Mouse (Mus musculus) left cerebral cortex, postnatal 25 days (tissue): ENCODE results near the gene 6430548M08Rik. TPM values are rescaled to one million over a fixed set of nuclear protein-coding genes. Genes with fewer than 3 reads are reported as not detected.

Experiments used
- DNase-seq, 2 experiments: peaks; one replicate each; pipeline ENCODE4 v3.0.0; 2022; ENCODE audit warnings: low spot score in 2 of 2, mixed read lengths in 1 of 2
- intact Hi-C: fragments of 180-260 bp; cut with DNase I; formaldehyde crosslinking; loops from one replicate; pipeline ENCODE4 v1.15.1; 2025
- total RNA-seq, 2 experiments: library from RNA; stranded (reverse); gene quantifications; 2 replicates each; pipeline ENCODE4 v1.2.3; 2021

The 6430548M08Rik gene
- total RNA-seq, 2 experiments from 2014 or later, result 221 to 232 TPM

- no peak for DNase-seq
- intact Hi-C loops, result no loop called here
These were observed 90.9 kb downstream of the 6430548M08Rik start for GRCm38 (mm10) chr8:120204736-120205360.

DNA sequence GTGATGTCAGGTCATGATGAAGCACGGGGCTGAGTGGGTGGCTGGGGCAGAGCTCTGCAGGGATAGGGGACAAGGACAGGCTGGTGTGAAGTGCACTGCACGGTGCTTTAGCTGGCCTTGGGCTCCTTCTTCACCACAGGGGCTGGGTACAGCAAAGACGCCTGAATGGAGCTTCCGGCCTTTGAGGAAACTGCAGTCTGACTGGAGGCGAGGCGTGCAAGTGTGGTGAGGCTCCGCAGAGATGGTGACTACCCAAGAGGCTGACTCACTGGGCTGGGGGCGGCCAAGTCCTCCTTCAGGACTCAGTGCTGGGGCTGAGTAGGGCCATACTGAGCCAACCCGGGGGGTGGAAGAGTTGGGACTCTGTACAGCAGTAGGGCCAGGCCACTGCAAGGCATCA is 92.0 kb downstream of the 6430548M08Rik start:
- intact Hi-C loops, result no loop called here
- DNase-seq, result peak in 1 of 2 experiments; percentile 75

DNA sequence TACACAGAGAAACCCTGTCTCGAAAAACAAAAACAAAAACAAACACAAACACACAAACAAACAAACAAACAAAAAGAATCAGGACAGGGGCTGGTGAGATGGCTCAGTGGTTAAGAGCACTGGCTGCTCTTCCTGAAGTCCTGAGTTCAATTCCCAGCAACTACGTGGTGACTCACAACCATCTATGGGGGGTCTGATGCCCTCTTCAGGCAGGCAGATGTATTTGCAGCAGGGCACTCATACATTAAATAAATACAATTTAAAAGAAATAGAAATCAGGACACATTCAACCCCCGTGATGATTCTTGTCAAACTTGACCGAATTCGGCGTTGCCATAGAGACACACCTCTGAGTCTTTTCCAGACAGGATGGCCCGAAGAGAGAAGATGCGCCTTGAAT is 93.4 kb downstream of the 6430548M08Rik start:
- intact Hi-C loops, result no loop called here
- no peak for DNase-seq

DNA sequence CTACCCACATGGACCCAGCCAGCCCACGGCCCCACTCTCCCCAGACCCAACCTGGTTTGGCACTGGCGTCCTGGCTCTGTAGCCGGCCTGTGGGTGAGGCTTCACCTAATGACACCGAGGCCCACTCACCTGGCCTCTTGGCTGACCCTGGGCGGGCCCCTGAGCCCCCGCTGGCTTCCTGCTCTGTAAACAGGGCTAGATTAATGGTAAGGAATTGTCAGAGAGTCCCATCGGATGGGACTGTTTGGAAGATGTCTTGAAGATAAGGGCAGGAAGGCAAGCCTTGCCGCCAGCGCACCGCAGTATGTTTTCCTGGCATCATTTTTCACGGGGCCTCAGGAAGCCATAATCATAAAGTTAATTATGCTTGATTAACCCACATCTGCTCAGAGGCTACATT is 94.2 kb downstream of the 6430548M08Rik start:
- DNase-seq, result no peak
- intact Hi-C loops, result no loop called here

- DNase-seq, result no peak
- intact Hi-C loops, result no loop called here
These were observed 97.4 kb downstream of the 6430548M08Rik start for GRCm38 (mm10) chr8:120211345-120211744.

DNA sequence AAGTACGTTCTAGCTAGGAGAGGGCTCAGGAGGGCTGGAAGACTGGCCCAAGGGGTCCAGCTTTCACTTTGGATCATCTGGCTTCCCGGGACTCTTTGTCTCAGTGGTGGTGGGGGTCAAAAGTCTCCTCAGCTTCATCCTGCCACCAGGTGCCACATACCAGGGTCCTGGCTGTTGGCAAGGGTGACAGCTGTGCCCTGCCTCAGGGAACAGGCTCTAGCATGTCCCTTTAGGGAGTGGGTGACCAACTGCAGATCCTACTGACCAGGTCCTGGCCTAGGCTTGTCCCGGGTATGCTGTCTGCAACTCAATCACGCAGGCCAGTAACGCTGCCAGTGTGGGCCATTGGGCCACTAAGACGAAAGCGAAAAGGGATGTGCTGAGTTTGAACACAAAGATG is 98.6 kb downstream of the 6430548M08Rik start:
- intact Hi-C loops, result no loop called here
- no peak for DNase-seq

DNA sequence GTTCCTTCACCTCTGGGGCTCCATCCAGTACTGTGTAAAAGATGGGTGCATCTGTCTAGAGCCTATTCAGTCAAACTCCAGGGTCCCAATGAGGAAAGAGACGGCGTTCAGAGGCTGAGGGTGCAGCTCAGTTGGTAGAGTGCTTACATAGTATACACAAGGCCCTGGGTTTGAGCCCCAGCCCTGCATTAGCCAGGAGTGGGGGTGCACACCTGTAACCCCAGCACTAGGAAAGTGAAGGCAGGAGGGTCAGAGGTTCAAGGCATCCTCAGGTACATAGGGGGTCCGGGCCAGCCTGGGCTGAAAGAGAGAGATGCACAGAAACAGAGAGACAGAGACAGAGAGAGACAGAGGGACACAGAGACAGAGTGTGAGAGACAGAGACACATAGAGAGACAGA is 99.3 kb downstream of the 6430548M08Rik start:
- DNase-seq, result no peak
- intact Hi-C loops, result no loop called here

GRCm38 (mm10) chr8:120213939-120214338 is 100.0 kb downstream of the 6430548M08Rik start:
- intact Hi-C loops, result no loop called here
- no peak for DNase-seq

Other genes with a start within 250 kb of the 6430548M08Rik start
- gene Usp10, start 203.8 kb upstream of the 6430548M08Rik start, total RNA-seq, result 10 to 100 TPM; 84.4 to 84.7 TPM
- 10 to 100 TPM in 1 of 2 experiments, not detected in 1; 18.6 TPM for gene Gm20388, start 203.3 kb upstream of the 6430548M08Rik start, total RNA-seq
- 1 to 10 TPM; 2.1 to 2.5 TPM for gene Crispld2, start 121.7 kb upstream of the 6430548M08Rik start, total RNA-seq
- 10 to 100 TPM; 36.5 to 40.0 TPM for gene Zdhhc7, start 12.7 kb upstream of the 6430548M08Rik start, total RNA-seq
- under 1 TPM; 0.50 to 0.55 TPM for gene Fam92b, start 63.3 kb downstream of the 6430548M08Rik start, total RNA-seq
- gene Gse1, start 114.3 kb downstream of the 6430548M08Rik start, total RNA-seq, result 10 to 100 TPM; 74.2 to 79.4 TPM